Mouse (Mus musculus) liver, embryonic 15.5 days (tissue): ENCODE results near the gene Polr3h. TPM values are rescaled to one million over a fixed set of nuclear protein-coding genes. Genes with fewer than 3 reads are reported as not detected.
A peak's percentile ranks its signal among the peaks of the same experiment; 100 is the strongest.

Source experiments
- ATAC-seq: fragments of 200-750 bp; cut with Nextera tagmentation; 2 replicates; pipeline ENCODE4 v1.8.0; 2017; ENCODE audit warnings: moderate number of reproducible peaks, mild to moderate bottlenecking, moderate library complexity; ENCODE audit not compliant: insufficient read depth
- H3K27ac ChIP-seq: fragments of 300-500 bp; sonication (generic); replicated peaks from 2 replicates; pipeline ENCODE4 v1.5.1; 2015; ENCODE audit warnings: mild to moderate bottlenecking, inconsistent platforms
- H3K27me3 ChIP-seq: fragments of 300-500 bp; sonication (generic); 2 replicates; pipeline ENCODE4 v1.6.1; 2015; ENCODE audit warnings: mild to moderate bottlenecking, inconsistent platforms
- H3K36me3 ChIP-seq: fragments of 300-500 bp; sonication (generic); replicated peaks from 2 replicates; pipeline ENCODE4 v1.6.1; 2015; ENCODE audit warnings: moderate library complexity, mild to moderate bottlenecking, inconsistent platforms
- H3K4me1 ChIP-seq: fragments of 300-500 bp; sonication (generic); replicated peaks from 2 replicates; pipeline ENCODE4 v1.6.1; 2015; ENCODE audit warnings: inconsistent platforms
- H3K4me2 ChIP-seq: fragments of 300-500 bp; sonication (generic); 2 replicates; pipeline ENCODE4 v1.6.1; 2015; ENCODE audit warnings: moderate library complexity, mild to moderate bottlenecking, inconsistent platforms
- H3K4me3 ChIP-seq: fragments of 300-500 bp; sonication (generic); replicated peaks from 2 replicates; pipeline ENCODE4 v1.5.1; 2015; ENCODE audit warnings: mild to moderate bottlenecking, inconsistent platforms
- H3K9ac ChIP-seq: fragments of 300-500 bp; sonication (generic); 2 replicates; pipeline ENCODE4 v1.6.1; 2015; ENCODE audit warnings: moderate library complexity, mild to moderate bottlenecking, inconsistent platforms
- H3K9me3 ChIP-seq: fragments of 300-500 bp; sonication (generic); replicated peaks from 2 replicates; pipeline ENCODE4 v1.6.1; 2016; ENCODE audit warnings: inconsistent platforms
- WGBS: fragments of 180-500 bp; shearing (Covaris S2); methylation state at CpG from one replicate; pipeline ENCODE4 v1.1.7; 2015; ENCODE audit warnings: mixed read lengths; ENCODE audit not compliant: insufficient replicate concordance; 5-methylcytosine and 5-hydroxymethylcytosine counted together
- polyA plus RNA-seq: library from polyadenylated mRNA; unstranded; fragments of >200 nt; fragmentation: Nextera tagmentation; extraction: Ambion mirVana; gene quantifications from 2 replicates; pipeline ENCODE4 v1.2.1, GENCODE M21; 2015

Gene Polr3h
- polyA plus RNA-seq, 1 experiment from 2014 or later: 56.9 TPM

- H3K27ac ChIP-seq: peak overlapping the region; percentile 51; the same call in 1 of the 2 replicates
- H3K9me3 ChIP-seq: no peaks in the 10 kb centered on the region
- no peaks in the 10 kb centered on the region for H3K27me3 ChIP-seq
- WGBS: 72% methylated on average over 9 of the region's 9 CpGs
- no peak for ATAC-seq
- peaks cover 64% of the 10 kb centered on the region for H3K36me3 ChIP-seq
- no peak overlapping the region for H3K4me3 ChIP-seq
- no peak overlapping the region for H3K9ac ChIP-seq
- peaks cover 41% of the 10 kb centered on the region for H3K4me1 ChIP-seq
- no peak overlapping the region for H3K4me2 ChIP-seq
These were observed 73.5 kb downstream of the Polr3h start for GRCm38 (mm10) chr15:81852411-81853000.

- Histone ChIP-seq H3K9ac (no peak overlapping the region), H3K36me3 (peaks cover 67% of the 10 kb centered on the region), H3K27ac (no peak overlapping the region), H3K9me3 (no peaks in the 10 kb centered on the region), H3K27me3 (no peaks in the 10 kb centered on the region), H3K4me3 (no peak overlapping the region), H3K4me2 (no peak overlapping the region), H3K4me1 (peaks cover 31% of the 10 kb centered on the region)
- 86% methylated on average over 15 of the region's 15 CpGs for WGBS
- ATAC-seq: no peak
These were observed 74.7 kb downstream of the Polr3h start for GRCm38 (mm10) chr15:81851375-81851774.

GRCm38 (mm10) chr15:81850718-81851117 lies 75.3 kb downstream of the Polr3h start:
- H3K27me3 ChIP-seq: no peaks in the 10 kb centered on the region
- H3K4me2 ChIP-seq: no peak overlapping the region
- H3K9me3 ChIP-seq: no peaks in the 10 kb centered on the region
- 88% methylated on average over 14 of the region's 14 CpGs for WGBS
- no peak overlapping the region for H3K9ac ChIP-seq
- ATAC-seq: no peak
- no peak overlapping the region for H3K27ac ChIP-seq
- peaks cover 67% of the 10 kb centered on the region for H3K36me3 ChIP-seq
- peaks cover 30% of the 10 kb centered on the region for H3K4me1 ChIP-seq
- H3K4me3 ChIP-seq: no peak overlapping the region

- Histone ChIP-seq H3K4me3 (no peak overlapping the region), H3K4me2 (no peak overlapping the region), H3K9ac (no peak overlapping the region), H3K4me1 (peaks cover 18% of the 10 kb centered on the region), H3K9me3 (no peaks in the 10 kb centered on the region), H3K27ac (0 out of 2 replicates have a peak overlapping the region, but pooled peaks have one; percentile 16), H3K36me3 (peaks cover 56% of the 10 kb centered on the region), H3K27me3 (no peaks in the 10 kb centered on the region)
- WGBS: 80% methylated on average over 9 of the region's 9 CpGs
- no peak for ATAC-seq
These were observed 76.9 kb downstream of the Polr3h start for GRCm38 (mm10) chr15:81849104-81849503.

GRCm38 (mm10) chr15:81848301-81848700 lies 77.7 kb downstream of the Polr3h start:
- H3K27ac ChIP-seq: no peak overlapping the region
- H3K27me3 ChIP-seq: no peaks in the 10 kb centered on the region
- H3K4me2 ChIP-seq: no peak overlapping the region
- WGBS: 27% methylated on average over 7 of the region's 7 CpGs
- no peaks in the 10 kb centered on the region for H3K9me3 ChIP-seq
- no peak overlapping the region for H3K4me3 ChIP-seq
- H3K4me1 ChIP-seq: peaks cover 11% of the 10 kb centered on the region
- no peak overlapping the region for H3K9ac ChIP-seq
- peaks cover 49% of the 10 kb centered on the region for H3K36me3 ChIP-seq
- no peak for ATAC-seq

- ATAC-seq: no peak
- H3K27ac ChIP-seq: no peak overlapping the region
- H3K4me2 ChIP-seq: no peak overlapping the region
- H3K9ac ChIP-seq: no peak overlapping the region
- peaks cover 46% of the 10 kb centered on the region for H3K36me3 ChIP-seq
- H3K27me3 ChIP-seq: no peaks in the 10 kb centered on the region
- H3K4me1 ChIP-seq: peaks cover 11% of the 10 kb centered on the region
- no peak overlapping the region for H3K4me3 ChIP-seq
- 82% methylated on average over 5 of the region's 5 CpGs for WGBS
- H3K9me3 ChIP-seq: no peaks in the 10 kb centered on the region
These were observed 78.2 kb downstream of the Polr3h start for GRCm38 (mm10) chr15:81847861-81848260.

GRCm38 (mm10) chr15:81847161-81847560 lies 78.9 kb downstream of the Polr3h start:
- Histone ChIP-seq H3K4me2 (no peak overlapping the region), H3K9me3 (no peaks in the 10 kb centered on the region), H3K4me3 (no peak overlapping the region), H3K36me3 (peaks cover 41% of the 10 kb centered on the region), H3K4me1 (peaks cover 11% of the 10 kb centered on the region), H3K9ac (no peak overlapping the region), H3K27me3 (no peaks in the 10 kb centered on the region), H3K27ac (no peak overlapping the region)
- 76% methylated on average over 4 of the region's 4 CpGs for WGBS
- no peak for ATAC-seq

GRCm38 (mm10) chr15:81846755-81847154 lies 79.3 kb downstream of the Polr3h start:
- Histone ChIP-seq H3K9ac (no peak overlapping the region), H3K4me3 (no peak overlapping the region), H3K27me3 (no peaks in the 10 kb centered on the region), H3K4me1 (peaks cover 11% of the 10 kb centered on the region), H3K4me2 (no peak overlapping the region), H3K36me3 (peaks cover 38% of the 10 kb centered on the region), H3K9me3 (no peaks in the 10 kb centered on the region), H3K27ac (no peak overlapping the region)
- ATAC-seq: no peak
- WGBS: 73% methylated on average over 9 of the region's 9 CpGs

GRCm38 (mm10) chr15:81845724-81846123 lies 80.3 kb downstream of the Polr3h start:
- peaks cover 11% of the 10 kb centered on the region for H3K4me1 ChIP-seq
- ATAC-seq: peak; percentile 35; the same call in 1 of the 2 replicates
- no peaks in the 10 kb centered on the region for H3K9me3 ChIP-seq
- H3K4me2 ChIP-seq: no peak overlapping the region
- H3K27ac ChIP-seq: peak overlapping the region; percentile 29
- H3K9ac ChIP-seq: no peak overlapping the region
- WGBS: 31% methylated on average over 4 of the region's 4 CpGs
- no peak overlapping the region for H3K4me3 ChIP-seq
- H3K27me3 ChIP-seq: no peaks in the 10 kb centered on the region
- H3K36me3 ChIP-seq: peaks cover 27% of the 10 kb centered on the region

GRCm38 (mm10) chr15:81845033-81845625 lies 80.9 kb downstream of the Polr3h start:
- Histone ChIP-seq H3K4me2 (no peak overlapping the region), H3K27me3 (no peaks in the 10 kb centered on the region), H3K4me3 (no peak overlapping the region), H3K36me3 (peaks cover 21% of the 10 kb centered on the region), H3K4me1 (peaks cover 14% of the 10 kb centered on the region), H3K9me3 (no peaks in the 10 kb centered on the region), H3K9ac (no peak overlapping the region), H3K27ac (no peak overlapping the region)
- WGBS: 72% methylated on average over 5 of the region's 5 CpGs
- ATAC-seq: no peak

GRCm38 (mm10) chr15:81842275-81842674 lies 83.8 kb downstream of the Polr3h start:
- no peak overlapping the region for H3K4me2 ChIP-seq
- ATAC-seq: no peak
- H3K27me3 ChIP-seq: peaks cover 3% of the 10 kb centered on the region; the same call in 1 of the 2 replicates
- peaks cover 24% of the 10 kb centered on the region for H3K4me1 ChIP-seq
- no peak overlapping the region for H3K27ac ChIP-seq
- H3K4me3 ChIP-seq: no peak overlapping the region
- H3K9ac ChIP-seq: no peak overlapping the region
- H3K9me3 ChIP-seq: no peaks in the 10 kb centered on the region
- 0 out of 2 replicates have a peak, but pooled peaks cover under 1% of the 10 kb centered on the region for H3K36me3 ChIP-seq
- 66% methylated on average over 7 of the region's 7 CpGs for WGBS
